Mouse (Mus musculus) MEL (cell line): ENCODE results near the gene Rab21.

Experiments
- BHLHE40 ChIP-seq: IDR thresholded peaks from 2 replicates; pipeline ENCODE4 v1.6.1; 2012; ENCODE audit warnings: low read depth, mild to moderate bottlenecking, inconsistent platforms, low read length, improper control_type of control experiment, borderline replicate concordance
- CTCF ChIP-seq, 3 experiments: IDR thresholded peaks in 2 of 3; conservative IDR thresholded peaks in 1 of 3; 2 replicates each; pipeline ENCODE4 v1.5.1; 2011 to 2012; ENCODE audit warnings: low read length in 3 of 3, low read depth in 2 of 3, mild to moderate bottlenecking in 2 of 3, improper control_type of control experiment in 1 of 3, inconsistent platforms in 1 of 3, mixed read lengths in 1 of 3, moderate library complexity in 1 of 3; ENCODE audit not compliant: control insufficient read depth in 1 of 3, insufficient read depth in 1 of 3, poor library complexity in 1 of 3, severe bottlenecking in 1 of 3
- E2F4 ChIP-seq: IDR thresholded peaks from 2 replicates; pipeline ENCODE4 v1.6.1; 2011; ENCODE audit warnings: low read depth, low read length, improper control_type of control experiment, borderline replicate concordance
- EP300 ChIP-seq, 2 experiments: IDR thresholded peaks; 2 replicates each; pipeline ENCODE4 v1.6.1; 2011; ENCODE audit warnings: improper control_type of control experiment in 2 of 2, low read length in 2 of 2, low read depth in 1 of 2, mild to moderate bottlenecking in 1 of 2
- KAT2A ChIP-seq: conservative IDR thresholded peaks from 2 replicates; pipeline ENCODE4 v1.6.1; 2012; ENCODE audit warnings: low read depth, low read length, improper control_type of control experiment, inconsistent platforms
- POLR2A ChIP-seq, 2 experiments: IDR thresholded peaks; 2 replicates each; pipeline ENCODE4 v1.6.1; 2011 to 2012; ENCODE audit warnings: low read length in 2 of 2, mild to moderate bottlenecking in 2 of 2, control low read depth in 1 of 2, improper control_type of control experiment in 1 of 2, low read depth in 1 of 2, moderate library complexity in 1 of 2; ENCODE audit not compliant: control insufficient read depth in 1 of 2, insufficient read depth in 1 of 2, poor library complexity in 1 of 2
- RAD21 ChIP-seq: IDR thresholded peaks from 2 replicates; pipeline ENCODE4 v1.6.1; 2011; ENCODE audit warnings: mild to moderate bottlenecking, low read depth, low read length, improper control_type of control experiment
- RCOR1 ChIP-seq: IDR thresholded peaks from 2 replicates; pipeline ENCODE4 v1.6.1; 2012; ENCODE audit warnings: low read depth, mild to moderate bottlenecking, inconsistent platforms, low read length, improper control_type of control experiment
- TAL1 ChIP-seq: IDR thresholded peaks from 2 replicates; pipeline ENCODE4 v1.6.1; 2012; ENCODE audit warnings: mild to moderate bottlenecking, inconsistent platforms, low read length, moderate library complexity, mixed read lengths
- TCF12 ChIP-seq: IDR thresholded peaks from 2 replicates; pipeline ENCODE4 v1.6.1; 2014; ENCODE audit warnings: low read depth, mild to moderate bottlenecking, inconsistent platforms, low read length, improper control_type of control experiment, moderate library complexity
- ZC3H11A ChIP-seq: IDR thresholded peaks from 2 replicates; pipeline ENCODE4 v1.6.1; 2012; ENCODE audit warnings: low read depth, mild to moderate bottlenecking, inconsistent platforms, low read length, improper control_type of control experiment
- ZMIZ1 ChIP-seq: IDR thresholded peaks from 2 replicates; pipeline ENCODE4 v1.6.1; 2012; ENCODE audit warnings: low read depth, mild to moderate bottlenecking, inconsistent platforms, low read length, improper control_type of control experiment, moderate library complexity

DNA sequence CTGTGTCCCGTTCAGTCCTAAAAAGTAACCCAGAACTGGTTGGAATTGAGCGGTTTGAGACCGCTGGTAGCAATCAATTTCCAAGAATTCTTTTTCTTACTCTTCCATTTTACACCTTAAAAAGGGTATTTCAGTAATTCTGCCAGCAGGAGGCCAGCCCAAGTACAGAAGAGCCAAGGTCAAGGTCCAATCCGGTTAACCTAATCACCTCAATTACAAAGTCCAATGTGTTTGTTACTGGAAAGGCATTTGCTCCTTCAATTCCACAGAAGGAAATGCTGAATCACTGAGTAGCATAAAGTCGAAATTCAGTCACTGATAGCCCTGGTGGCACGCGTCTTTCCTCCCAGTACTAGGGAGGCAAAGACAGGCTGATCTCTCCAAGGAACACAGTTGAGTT lies 43.7 kb upstream of the Rab21 start:
- TF ChIP-seq E2F4 = no peak
- no peak for TF ChIP-seq ZMIZ1
- no peak for TF ChIP-seq TAL1
- no peak for TF ChIP-seq RCOR1
- no peak for TF ChIP-seq BHLHE40
- peak in 1 of 3 experiments; percentile 13; a peak in 1 of 6 replicates for TF ChIP-seq CTCF (IDR thresholded peaks at IDR 0.05 in 2 of 3, conservative IDR thresholded peaks at IDR 0.05 in 1 of 3; ENCODE audit: control insufficient read depth in 1 of 3, insufficient read depth in 1 of 3, low read depth in 2 of 3, low read length in 3 of 3, poor library complexity in 1 of 3, severe bottlenecking in 1 of 3)
- TF ChIP-seq POLR2A (IDR thresholded peaks at IDR 0.05; ENCODE audit: control insufficient read depth in 1 of 2, insufficient read depth in 1 of 2, low read depth in 1 of 2, low read length in 2 of 2, poor library complexity in 1 of 2) = no peak
- no peak for TF ChIP-seq EP300 (IDR thresholded peaks at IDR 0.05; ENCODE audit: low read depth in 1 of 2, low read length in 2 of 2)
- no peak for TF ChIP-seq ZC3H11A
- no peak for TF ChIP-seq RAD21
- no peak for TF ChIP-seq TCF12
- TF ChIP-seq KAT2A = no peak
